Mouse (Mus musculus): ENCODE measurements at regions not wholly inside any gene's neighbourhood (a gene's known extent, or its start where the extent isn't known, plus 50 kb on each side); places are given as distances from the start of the nearest gene placed in this dataset.
A peak's percentile ranks its signal among the peaks of the same experiment; 100 is the strongest.

DNA sequence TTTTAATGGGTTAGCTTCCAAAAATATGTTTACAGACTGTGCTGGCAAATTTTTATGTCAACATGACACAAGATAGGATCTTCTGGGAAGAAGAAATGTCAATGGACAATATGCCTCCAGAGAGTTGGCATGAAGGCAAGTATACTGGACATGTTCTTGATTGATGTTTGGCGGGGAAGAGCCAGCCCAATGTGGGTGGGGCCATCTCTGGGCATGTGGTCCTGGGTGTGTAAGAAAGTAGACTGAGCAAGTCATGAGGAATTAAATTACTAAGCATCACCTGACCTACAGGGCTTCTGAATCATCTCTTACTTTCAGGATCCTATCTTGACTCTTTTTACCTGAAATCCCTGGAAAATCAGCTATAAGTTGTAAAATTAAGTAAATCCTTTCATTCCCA is 525.0 kb upstream of the Grm7 start:
- Histone ChIP-seq H3K36me3 (replicated peaks) (no peaks in the 10 kb centered on the region), H3K27me3 (replicated peaks) (peaks cover 11% of the 10 kb centered on the region), H3K4me1 (no peaks in the 10 kb centered on the region), H3K4me3 (no peak overlapping the region), H3K9ac (no peak overlapping the region), H3K9me3 (no peaks in the 10 kb centered on the region), H3K4me2 (no peak overlapping the region), H3K27ac (no peak overlapping the region)
- ATAC-seq (replicated peaks) = no peak
- 86% methylated on average over 1 of the region's 1 CpGs for WGBS

GRCm38 (mm10) chr6:110132271-110132670 is 513.1 kb upstream of the Grm7 start:
- Histone ChIP-seq H3K4me2 (no peak overlapping the region), H3K36me3 (replicated peaks) (no peaks in the 10 kb centered on the region), H3K4me3 (no peak overlapping the region), H3K4me1 (0 out of 2 replicates have a peak, but pooled peaks cover 3% of the 10 kb centered on the region), H3K9ac (no peak overlapping the region), H3K27ac (no peak overlapping the region), H3K9me3 (no peaks in the 10 kb centered on the region), H3K27me3 (replicated peaks) (no peaks in the 10 kb centered on the region)
- ATAC-seq (replicated peaks) = no peak
- WGBS = 72% methylated on average over 3 of the region's 3 CpGs

GRCm38 (mm10) chr6:110133587-110133986 is 511.8 kb upstream of the Grm7 start:
- WGBS = 75% methylated on average over 1 of the region's 1 CpGs
- Histone ChIP-seq H3K4me1 (0 out of 2 replicates have a peak, but pooled peaks cover 4% of the 10 kb centered on the region), H3K9me3 (no peaks in the 10 kb centered on the region), H3K36me3 (replicated peaks) (no peaks in the 10 kb centered on the region), H3K4me2 (no peak overlapping the region), H3K9ac (no peak overlapping the region), H3K27ac (no peak overlapping the region), H3K27me3 (replicated peaks) (no peaks in the 10 kb centered on the region), H3K4me3 (no peak overlapping the region)
- ATAC-seq (replicated peaks) = no peak

GRCm38 (mm10) chr6:110137043-110137650 is 508.2 kb upstream of the Grm7 start:
- WGBS = 32% methylated on average over 7 of the region's 7 CpGs
- no peaks in the 10 kb centered on the region for H3K36me3 ChIP-seq (replicated peaks)
- H3K9ac ChIP-seq = no peak overlapping the region
- ATAC-seq (replicated peaks) = no peak
- no peak overlapping the region for H3K4me2 ChIP-seq
- H3K27me3 ChIP-seq (replicated peaks) = no peaks in the 10 kb centered on the region
- H3K27ac ChIP-seq = no peak overlapping the region
- no peaks in the 10 kb centered on the region for H3K9me3 ChIP-seq
- no peak overlapping the region for H3K4me3 ChIP-seq
- H3K4me1 ChIP-seq = 0 out of 2 replicates have a peak, but pooled peaks cover 4% of the 10 kb centered on the region

GRCm38 (mm10) chr6:110139396-110139795 is 506.0 kb upstream of the Grm7 start:
- Histone ChIP-seq H3K4me2 (no peak overlapping the region), H3K36me3 (replicated peaks) (no peaks in the 10 kb centered on the region), H3K9me3 (no peaks in the 10 kb centered on the region), H3K9ac (no peak overlapping the region), H3K27ac (no peak overlapping the region), H3K27me3 (replicated peaks) (no peaks in the 10 kb centered on the region), H3K4me1 (0 out of 2 replicates have a peak, but pooled peaks cover 4% of the 10 kb centered on the region), H3K4me3 (no peak overlapping the region)
- ATAC-seq (replicated peaks) = no peak
- 87% methylated on average over 2 of the region's 2 CpGs for WGBS

GRCm38 (mm10) chr6:110168539-110168938 is 476.8 kb upstream of the Grm7 start:
- 59% methylated on average over 2 of the region's 2 CpGs for WGBS
- H3K27ac ChIP-seq = 0 out of 2 replicates have a peak overlapping the region, but pooled peaks have one; percentile 29
- H3K36me3 ChIP-seq (replicated peaks) = no peaks in the 10 kb centered on the region
- peak; percentile 93 for ATAC-seq (replicated peaks)
- no peak overlapping the region for H3K4me3 ChIP-seq
- H3K9me3 ChIP-seq = no peaks in the 10 kb centered on the region
- H3K9ac ChIP-seq = no peak overlapping the region
- no peak overlapping the region for H3K4me2 ChIP-seq
- H3K4me1 ChIP-seq = no peaks in the 10 kb centered on the region
- H3K27me3 ChIP-seq (replicated peaks) = no peaks in the 10 kb centered on the region

GRCm38 (mm10) chr6:110205973-110206372 is 439.4 kb upstream of the Grm7 start:
- WGBS = 49% methylated on average over 2 of the region's 2 CpGs
- H3K27ac ChIP-seq = no peak overlapping the region
- no peaks in the 10 kb centered on the region for H3K9me3 ChIP-seq
- no peak overlapping the region for H3K4me2 ChIP-seq
- no peaks in the 10 kb centered on the region for H3K4me1 ChIP-seq
- H3K9ac ChIP-seq = no peak overlapping the region
- no peak overlapping the region for H3K4me3 ChIP-seq
- H3K27me3 ChIP-seq (replicated peaks) = no peaks in the 10 kb centered on the region
- H3K36me3 ChIP-seq (replicated peaks) = no peaks in the 10 kb centered on the region
- ATAC-seq (replicated peaks) = no peak

- no peak overlapping the region for H3K9ac ChIP-seq
- no peaks in the 10 kb centered on the region for H3K36me3 ChIP-seq (replicated peaks)
- H3K4me3 ChIP-seq = no peak overlapping the region
- no peaks in the 10 kb centered on the region for H3K9me3 ChIP-seq
- H3K4me1 ChIP-seq = no peaks in the 10 kb centered on the region
- H3K27me3 ChIP-seq (replicated peaks) = no peaks in the 10 kb centered on the region
- H3K27ac ChIP-seq = no peak overlapping the region
- whole genome bisulfite sequencing = 73% methylated on average over 1 of the region's 1 CpGs
- H3K4me2 ChIP-seq = no peak overlapping the region
- ATAC-seq (replicated peaks) = no peak
These were observed 436.6 kb upstream of the Grm7 start for GRCm38 (mm10) chr6:110208822-110209221.

GRCm38 (mm10) chr6:110247490-110247889 is 397.9 kb upstream of the Grm7 start:
- no peak overlapping the region for H3K4me3 ChIP-seq
- ATAC-seq (replicated peaks) = no peak
- 62% methylated on average over 1 of the region's 1 CpGs for WGBS
- H3K27ac ChIP-seq = no peak overlapping the region
- no peaks in the 10 kb centered on the region for H3K36me3 ChIP-seq (replicated peaks)
- no peaks in the 10 kb centered on the region for H3K27me3 ChIP-seq (replicated peaks)
- H3K9ac ChIP-seq = no peak overlapping the region
- no peak overlapping the region for H3K4me2 ChIP-seq
- no peaks in the 10 kb centered on the region for H3K4me1 ChIP-seq
- H3K9me3 ChIP-seq = no peaks in the 10 kb centered on the region

DNA sequence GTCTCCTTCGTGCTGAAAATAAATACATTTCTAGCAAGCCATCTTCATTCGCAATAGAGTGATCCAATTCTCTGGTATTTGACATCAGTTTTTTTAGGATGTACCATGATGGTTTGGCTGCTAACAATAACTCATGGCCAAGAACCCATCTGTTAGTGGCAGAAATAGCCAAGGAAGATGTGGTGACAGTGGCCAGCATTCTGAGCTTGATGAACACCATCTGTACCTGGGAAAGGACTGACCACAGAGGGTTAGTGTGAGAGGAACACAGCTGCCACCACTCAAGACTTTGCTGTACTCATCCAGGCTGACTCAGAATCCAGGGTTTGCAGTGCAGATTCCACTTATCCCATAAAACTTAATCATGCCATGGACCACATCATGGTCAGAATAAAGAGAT is 348.8 kb upstream of the Grm7 start:
- Histone ChIP-seq H3K4me1 (no peaks in the 10 kb centered on the region), H3K4me3 (no peak overlapping the region), H3K4me2 (no peak overlapping the region), H3K9ac (no peak overlapping the region), H3K27ac (no peak overlapping the region), H3K9me3 (no peaks in the 10 kb centered on the region), H3K36me3 (replicated peaks) (no peaks in the 10 kb centered on the region), H3K27me3 (replicated peaks) (no peaks in the 10 kb centered on the region)
- no peak for ATAC-seq (replicated peaks)
- WGBS = 78% methylated on average over 2 of the region's 2 CpGs

Data from midbrain, embryonic 15.5 days (tissue).